Mouse (Mus musculus): Measurements from ENCODE around the gene H2-M3. TPM values are rescaled to one million over a fixed set of nuclear protein-coding genes. Genes with fewer than 3 reads are reported as not detected.

H2-M3 gene
- total and polyA plus RNA-seq, 2 experiments from 2014 or later, result 1.6 to 2.6 TPM

GRCm38 (mm10) chr17:37250544-37250943, 19.5 kb upstream of the H2-M3 start:
- Histone ChIP-seq H3K4me3 (ENCODE audit: low read depth, low read length) (no peak overlapping the region), H3K9me3 (ENCODE audit: low read length) (no peaks in the 10 kb centered on the region), H3K27me3 (ENCODE audit: insufficient read depth, low read length) (no peaks in the 10 kb centered on the region), H3K27ac (ENCODE audit: low read depth, low read length) (no peak overlapping the region), H3K4me2 (ENCODE audit: low read depth, low read length, poor library complexity, severe bottlenecking) (no peak overlapping the region), H3K36me3 (ENCODE audit: insufficient read depth, low read length) (no peaks in the 10 kb centered on the region), H3K4me1 (ENCODE audit: insufficient read depth, low read length) (no peaks in the 10 kb centered on the region), H3K9ac (replicated peaks; ENCODE audit: low read length, poor library complexity, severe bottlenecking) (no peak overlapping the region)
- DNase-seq (ENCODE audit: low spot score) (no peak), ATAC-seq (ENCODE audit: low FRiP score) (no peak)
- WGBS, result 12% methylated on average over 1 of the region's 1 CpGs
- peak; percentile 32 for TF ChIP-seq CTCF (IDR thresholded peaks at IDR 0.05)

- no peaks in the 10 kb centered on the region for H3K36me3 ChIP-seq (ENCODE audit: insufficient read depth, low read length)
These were observed 6.4 kb upstream of the H2-M3 start, which contains the start of gene Olfr98 for GRCm38 (mm10) chr17:37263626-37264025. Gene Olfr98, minus strand, starts transcription at chr17:37263749.

GRCm38 (mm10) chr17:37270702-37271092, 677 bp downstream of the H2-M3 start:
- Histone ChIP-seq H3K27ac (ENCODE audit: low read depth, low read length) (no peak overlapping the region), H3K4me3 (ENCODE audit: low read depth, low read length) (peak overlapping the region; percentile 53), H3K9me3 (ENCODE audit: low read length) (no peaks in the 10 kb centered on the region), H3K27me3 (ENCODE audit: insufficient read depth, low read length) (no peaks in the 10 kb centered on the region), H3K9ac (replicated peaks; ENCODE audit: low read length, poor library complexity, severe bottlenecking) (peak overlapping the region; percentile 44; the same call in 1 of the 2 replicates), H3K36me3 (ENCODE audit: insufficient read depth, low read length) (no peaks in the 10 kb centered on the region), H3K4me1 (ENCODE audit: insufficient read depth, low read length) (0 out of 2 replicates have a peak, but pooled peaks cover 4% of the 10 kb centered on the region), H3K4me2 (ENCODE audit: low read depth, low read length, poor library complexity, severe bottlenecking) (peak overlapping the region; percentile 93)
- 67% methylated on average over 8 of the region's 8 CpGs for WGBS
- TF ChIP-seq CTCF (IDR thresholded peaks at IDR 0.05), result no peak
- ATAC-seq (ENCODE audit: low FRiP score) (no peak; the same call in 1 of the 2 replicates), DNase-seq (ENCODE audit: low spot score) (no peak)

More at GRCm38 (mm10) chr17:37263626-37264025, 6.4 kb upstream of the H2-M3 start, which contains the start of gene Olfr98:
- no peaks in the 10 kb centered on the region for H3K9me3 ChIP-seq (ENCODE audit: low read length)
- no peak for DNase-seq (ENCODE audit: low spot score)
- H3K4me3 ChIP-seq (ENCODE audit: low read depth, low read length), result no peak within 1 kb of the TSS
- no peaks in the 10 kb centered on the region for H3K4me1 ChIP-seq (ENCODE audit: insufficient read depth, low read length)
- H3K4me2 ChIP-seq (ENCODE audit: low read depth, low read length, poor library complexity, severe bottlenecking), result no peak within 1 kb of the TSS
- H3K27ac ChIP-seq (ENCODE audit: low read depth, low read length), result no peak within 1 kb of the TSS
- WGBS, result 77% methylated on average over 1 of the region's 1 CpGs
- ATAC-seq (ENCODE audit: low FRiP score), result no peak
- no peak for TF ChIP-seq CTCF (IDR thresholded peaks at IDR 0.05)
- H3K27me3 ChIP-seq (ENCODE audit: insufficient read depth, low read length), result no peaks in the 10 kb centered on the region
- no peak within 1 kb of the TSS for H3K9ac ChIP-seq (replicated peaks; ENCODE audit: low read length, poor library complexity, severe bottlenecking)

- no peak for ATAC-seq (ENCODE audit: low FRiP score)
- H3K36me3 ChIP-seq (ENCODE audit: insufficient read depth, low read length), result no peaks in the 10 kb centered on the region
- H3K27ac ChIP-seq (ENCODE audit: low read depth, low read length), result no peak overlapping the region
- no peak overlapping the region for H3K4me2 ChIP-seq (ENCODE audit: low read depth, low read length, poor library complexity, severe bottlenecking)
- TF ChIP-seq CTCF (IDR thresholded peaks at IDR 0.05), result no peak
- H3K4me1 ChIP-seq (ENCODE audit: insufficient read depth, low read length), result no peaks in the 10 kb centered on the region
- 86% methylated on average over 2 of the region's 2 CpGs for WGBS
- no peak for DNase-seq (ENCODE audit: low spot score)
- H3K27me3 ChIP-seq (ENCODE audit: insufficient read depth, low read length), result no peaks in the 10 kb centered on the region
- no peaks in the 10 kb centered on the region for H3K9me3 ChIP-seq (ENCODE audit: low read length)
- no peak overlapping the region for H3K4me3 ChIP-seq (ENCODE audit: low read depth, low read length)
- H3K9ac ChIP-seq (replicated peaks; ENCODE audit: low read length, poor library complexity, severe bottlenecking), result no peak overlapping the region
These were observed 5.7 kb downstream of the H2-M3 start for GRCm38 (mm10) chr17:37275626-37276248.

GRCm38 (mm10) chr17:37276573-37276972, 6.6 kb downstream of the H2-M3 start:
- H3K4me2 ChIP-seq (ENCODE audit: low read depth, low read length, poor library complexity, severe bottlenecking), result no peak overlapping the region
- H3K27ac ChIP-seq (ENCODE audit: low read depth, low read length), result no peak overlapping the region
- H3K4me3 ChIP-seq (ENCODE audit: low read depth, low read length), result no peak overlapping the region
- no peaks in the 10 kb centered on the region for H3K27me3 ChIP-seq (ENCODE audit: insufficient read depth, low read length)
- H3K9me3 ChIP-seq (ENCODE audit: low read length), result no peaks in the 10 kb centered on the region
- ATAC-seq (ENCODE audit: low FRiP score) (no peak), DNase-seq (ENCODE audit: low spot score) (no peak)
- no peaks in the 10 kb centered on the region for H3K4me1 ChIP-seq (ENCODE audit: insufficient read depth, low read length)
- H3K36me3 ChIP-seq (ENCODE audit: insufficient read depth, low read length), result no peaks in the 10 kb centered on the region
- no peak overlapping the region for H3K9ac ChIP-seq (replicated peaks; ENCODE audit: low read length, poor library complexity, severe bottlenecking)
- no peak for TF ChIP-seq CTCF (IDR thresholded peaks at IDR 0.05)

GRCm38 (mm10) chr17:37280331-37280730, 10.3 kb downstream of the H2-M3 start:
- no peak overlapping the region for H3K9ac ChIP-seq (replicated peaks; ENCODE audit: low read length, poor library complexity, severe bottlenecking)
- ATAC-seq (ENCODE audit: low FRiP score) (no peak), DNase-seq (ENCODE audit: low spot score) (no peak)
- TF ChIP-seq CTCF (IDR thresholded peaks at IDR 0.05), result no peak
- H3K4me1 ChIP-seq (ENCODE audit: insufficient read depth, low read length), result no peaks in the 10 kb centered on the region
- H3K36me3 ChIP-seq (ENCODE audit: insufficient read depth, low read length), result no peaks in the 10 kb centered on the region
- H3K27me3 ChIP-seq (ENCODE audit: insufficient read depth, low read length), result no peaks in the 10 kb centered on the region
- WGBS, result 78% methylated on average over 1 of the region's 1 CpGs
- no peak overlapping the region for H3K4me3 ChIP-seq (ENCODE audit: low read depth, low read length)
- H3K27ac ChIP-seq (ENCODE audit: low read depth, low read length), result no peak overlapping the region
- no peak overlapping the region for H3K4me2 ChIP-seq (ENCODE audit: low read depth, low read length, poor library complexity, severe bottlenecking)
- no peaks in the 10 kb centered on the region for H3K9me3 ChIP-seq (ENCODE audit: low read length)
